Mouse (Mus musculus): ENCODE results near the gene Calr3. TPM values are rescaled to one million over a fixed set of nuclear protein-coding genes. Genes with fewer than 3 reads are reported as not detected.

The Calr3 gene
- polyA plus RNA-seq, 1 experiment from 2014 or later: 1.4 TPM

DNA sequence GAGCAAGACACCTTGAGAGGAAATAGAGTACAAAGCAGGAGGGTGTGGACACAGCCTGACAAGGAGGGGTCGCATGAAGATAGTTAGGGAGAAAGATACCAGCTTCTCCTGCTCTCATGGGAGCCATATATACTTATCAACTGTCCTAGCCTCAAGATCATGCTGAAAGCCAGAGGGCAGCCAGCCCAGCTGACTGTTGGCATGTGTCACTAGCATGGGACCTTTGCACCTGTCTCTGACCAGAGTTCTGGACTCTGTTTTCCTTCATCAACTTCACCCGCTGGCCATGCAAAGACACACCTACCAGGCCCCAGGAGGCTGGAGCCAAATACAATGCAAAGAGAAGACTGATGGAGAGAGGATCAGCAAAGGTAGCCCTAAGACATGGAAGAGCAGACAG lies 25.6 kb upstream of the Calr3 start:
- Histone ChIP-seq H3K9ac (no peak overlapping the region), H3K27ac (no peak overlapping the region), H3K4me1 (peaks cover 6% of the 10 kb centered on the region; the same call in 1 of the 2 replicates), H3K36me3 (peaks cover 90% of the 10 kb centered on the region), H3K4me2 (replicated peaks) (no peak overlapping the region), H3K4me3 (no peak overlapping the region), H3K9me3 (no peaks in the 10 kb centered on the region), H3K27me3 (no peaks in the 10 kb centered on the region)
- 93% methylated on average over 2 of the region's 2 CpGs for WGBS
- no peak for ATAC-seq (ENCODE audit: insufficient number of reproducible peaks, insufficient read depth, low FRiP score, low TSS enrichment)

DNA sequence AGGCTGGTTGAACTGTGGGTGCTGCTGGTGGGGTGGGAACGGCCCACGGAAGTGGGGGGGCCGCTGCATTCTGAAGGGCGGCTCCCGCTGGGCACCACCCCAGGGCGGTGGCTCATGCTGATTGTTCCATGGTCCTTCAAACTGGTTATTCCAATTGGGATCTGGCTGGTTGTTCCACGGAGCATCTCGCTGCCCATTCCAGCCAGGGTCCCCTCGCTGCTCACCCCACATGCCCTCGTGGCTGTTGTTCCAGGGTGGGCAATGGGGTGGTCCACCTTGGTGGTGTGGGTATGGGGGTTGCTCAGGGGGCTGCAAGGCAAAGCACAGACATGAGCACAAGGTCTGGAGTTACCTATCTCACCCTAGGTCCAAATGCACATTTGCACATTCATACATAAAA lies 20.5 kb upstream of the Calr3 start:
- H3K4me1 ChIP-seq: no peaks in the 10 kb centered on the region
- no peak overlapping the region for H3K4me2 ChIP-seq (replicated peaks)
- no peak for ATAC-seq (ENCODE audit: insufficient number of reproducible peaks, insufficient read depth, low FRiP score, low TSS enrichment)
- no peaks in the 10 kb centered on the region for H3K27me3 ChIP-seq
- no peak overlapping the region for H3K4me3 ChIP-seq
- no peak overlapping the region for H3K27ac ChIP-seq
- 92% methylated on average over 10 of the region's 10 CpGs for WGBS
- peaks cover 100% of the 10 kb centered on the region for H3K36me3 ChIP-seq
- H3K9me3 ChIP-seq: no peaks in the 10 kb centered on the region
- H3K9ac ChIP-seq: no peak overlapping the region

DNA sequence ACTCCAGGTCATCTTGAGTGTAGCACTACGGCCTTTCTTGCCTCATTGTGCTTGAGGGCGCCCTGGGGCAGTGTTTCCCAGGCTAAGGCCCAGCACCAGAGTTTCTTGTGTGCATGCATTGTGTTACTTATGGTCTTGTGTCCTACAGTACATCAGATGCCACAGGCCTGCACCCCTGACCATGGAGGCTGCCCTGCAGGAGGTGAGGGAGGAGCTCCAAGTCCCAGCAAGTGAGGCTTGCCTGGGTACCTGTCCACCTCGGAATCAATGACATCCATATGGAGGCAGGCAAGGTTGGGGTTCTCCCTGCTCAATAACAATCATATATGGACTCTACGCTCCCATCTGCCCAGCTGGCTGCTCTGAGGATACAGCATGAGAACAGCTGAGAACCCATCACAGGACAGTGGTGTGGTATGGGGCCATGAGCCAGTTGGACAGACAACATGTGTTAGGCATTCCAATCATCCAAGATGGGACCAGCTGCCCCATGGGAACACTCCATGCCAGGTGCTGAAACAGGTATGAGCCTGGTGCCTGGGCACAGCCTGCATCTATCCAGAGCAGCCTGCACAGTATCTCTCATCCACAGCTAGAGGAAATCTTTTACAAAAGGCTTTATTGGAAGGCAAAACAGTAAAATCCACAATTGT lies 16.3 kb upstream of the Calr3 start:
- peaks cover 79% of the 10 kb centered on the region for H3K36me3 ChIP-seq

DNA sequence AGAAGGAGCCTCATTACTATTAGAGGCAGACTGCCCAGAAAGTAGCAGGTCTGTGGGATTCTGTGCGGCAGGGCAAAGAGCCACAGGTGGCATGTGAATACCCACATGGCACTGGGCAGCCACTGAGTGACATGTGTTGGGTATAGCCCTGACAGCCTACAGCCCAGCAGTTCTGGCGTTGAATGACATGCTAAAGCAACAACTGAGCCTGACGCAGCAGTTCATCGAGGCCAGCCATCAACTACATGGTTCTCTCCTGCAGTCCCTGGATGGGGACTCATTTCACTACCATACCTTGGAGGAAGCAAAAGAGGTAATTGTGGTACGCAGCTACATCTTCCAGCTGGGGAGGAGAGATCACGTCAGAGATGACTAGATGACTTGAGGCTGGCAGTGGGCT lies 14.8 kb upstream of the Calr3 start:
- H3K36me3 ChIP-seq: peaks cover 77% of the 10 kb centered on the region

More for the DNA sequence above, 16.3 kb upstream of the Calr3 start:
- Histone ChIP-seq H3K27me3 (no peaks in the 10 kb centered on the region), H3K4me2 (replicated peaks) (no peak overlapping the region), H3K4me3 (no peak overlapping the region), H3K4me1 (no peaks in the 10 kb centered on the region), H3K27ac (no peak overlapping the region), H3K9me3 (no peaks in the 10 kb centered on the region), H3K9ac (no peak overlapping the region)
- ATAC-seq (ENCODE audit: insufficient number of reproducible peaks, insufficient read depth, low FRiP score, low TSS enrichment): no peak
- 91% methylated on average over 4 of the region's 4 CpGs for WGBS

DNA sequence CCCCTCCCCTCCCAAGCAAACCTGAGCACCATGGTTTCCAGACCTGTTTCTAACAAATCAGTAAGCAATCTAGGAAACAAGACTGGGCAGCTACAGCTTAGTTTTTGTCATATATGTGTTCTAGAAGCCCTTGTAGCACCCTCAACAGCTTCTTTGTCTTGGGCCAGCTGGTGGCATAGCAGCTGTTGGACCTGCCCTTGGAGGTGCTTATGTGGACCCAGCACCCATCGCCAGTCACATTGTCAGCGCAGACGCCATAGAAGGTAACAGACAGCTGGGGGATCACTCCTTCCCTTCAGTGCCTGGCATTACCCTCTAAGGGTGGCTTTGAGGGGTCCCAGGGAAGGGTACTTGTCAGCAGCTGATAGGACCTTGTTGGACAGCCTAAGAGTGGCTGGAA lies 14.1 kb upstream of the Calr3 start:
- ATAC-seq (ENCODE audit: insufficient number of reproducible peaks, insufficient read depth, low FRiP score, low TSS enrichment): no peak
- Histone ChIP-seq H3K9ac (no peak overlapping the region), H3K4me2 (replicated peaks) (no peak overlapping the region), H3K9me3 (no peaks in the 10 kb centered on the region), H3K4me3 (no peak overlapping the region), H3K36me3 (peaks cover 77% of the 10 kb centered on the region), H3K27me3 (no peaks in the 10 kb centered on the region), H3K27ac (no peak overlapping the region), H3K4me1 (no peaks in the 10 kb centered on the region)
- 91% methylated on average over 3 of the region's 3 CpGs for WGBS

More for the DNA sequence above, 14.8 kb upstream of the Calr3 start:
- Histone ChIP-seq H3K4me2 (replicated peaks) (no peak overlapping the region), H3K9me3 (no peaks in the 10 kb centered on the region), H3K4me1 (no peaks in the 10 kb centered on the region), H3K4me3 (no peak overlapping the region), H3K9ac (no peak overlapping the region), H3K27ac (no peak overlapping the region), H3K27me3 (no peaks in the 10 kb centered on the region)
- no peak for ATAC-seq (ENCODE audit: insufficient number of reproducible peaks, insufficient read depth, low FRiP score, low TSS enrichment)
- WGBS: 82% methylated on average over 6 of the region's 6 CpGs

DNA sequence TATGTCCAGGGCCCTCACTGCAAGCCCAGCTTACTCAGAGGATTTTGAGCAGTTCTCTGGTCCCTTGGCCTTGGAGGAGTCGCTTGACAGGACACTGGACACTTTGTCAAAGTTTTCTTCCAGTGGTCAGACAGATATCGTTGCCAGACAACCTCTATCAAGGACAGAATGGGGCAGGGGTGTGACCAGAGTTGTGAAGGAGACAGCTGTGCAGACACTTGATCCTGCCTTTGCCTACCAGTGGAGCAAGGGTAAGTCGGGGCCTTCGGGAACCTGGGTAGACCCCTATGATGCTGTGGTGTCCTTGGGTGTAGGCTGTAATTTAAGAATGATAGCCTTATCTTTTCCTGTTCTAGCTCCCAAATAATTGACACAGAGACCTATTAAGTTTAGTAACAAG lies 11.6 kb upstream of the Calr3 start:
- Histone ChIP-seq H3K4me3 (no peak overlapping the region), H3K27me3 (no peaks in the 10 kb centered on the region), H3K4me1 (no peaks in the 10 kb centered on the region), H3K9me3 (no peaks in the 10 kb centered on the region), H3K4me2 (replicated peaks) (no peak overlapping the region), H3K36me3 (peaks cover 70% of the 10 kb centered on the region), H3K9ac (no peak overlapping the region), H3K27ac (no peak overlapping the region)
- no peak for ATAC-seq (ENCODE audit: insufficient number of reproducible peaks, insufficient read depth, low FRiP score, low TSS enrichment)
- WGBS: 88% methylated on average over 4 of the region's 4 CpGs

DNA sequence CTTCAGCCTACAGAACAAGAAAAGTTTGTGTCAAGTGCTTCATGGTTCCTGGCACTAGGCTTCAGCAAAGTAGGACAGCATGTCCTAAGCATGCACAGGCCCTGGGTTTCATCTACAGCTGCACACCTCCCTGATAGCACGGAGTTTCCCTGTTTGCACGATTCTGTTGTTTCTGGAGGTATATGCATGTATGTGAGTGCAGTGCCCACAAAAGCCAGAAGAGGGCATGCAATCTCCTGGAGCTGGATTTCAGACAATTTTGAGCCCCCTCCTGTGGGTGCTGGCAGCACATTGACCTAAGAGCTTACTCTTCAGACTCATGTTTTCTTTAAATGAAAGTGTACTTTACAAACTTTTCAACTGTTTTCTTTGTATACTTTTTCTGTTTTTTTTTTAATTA lies 10.2 kb upstream of the Calr3 start:
- H3K4me1 ChIP-seq: no peaks in the 10 kb centered on the region
- peaks cover 69% of the 10 kb centered on the region for H3K36me3 ChIP-seq
- 100% methylated on average over 2 of the region's 2 CpGs for WGBS
- H3K9ac ChIP-seq: no peak overlapping the region
- H3K27me3 ChIP-seq: no peaks in the 10 kb centered on the region
- no peak overlapping the region for H3K27ac ChIP-seq
- no peak overlapping the region for H3K4me2 ChIP-seq (replicated peaks)
- ATAC-seq (ENCODE audit: insufficient number of reproducible peaks, insufficient read depth, low FRiP score, low TSS enrichment): no peak
- H3K9me3 ChIP-seq: no peaks in the 10 kb centered on the region
- no peak overlapping the region for H3K4me3 ChIP-seq

DNA sequence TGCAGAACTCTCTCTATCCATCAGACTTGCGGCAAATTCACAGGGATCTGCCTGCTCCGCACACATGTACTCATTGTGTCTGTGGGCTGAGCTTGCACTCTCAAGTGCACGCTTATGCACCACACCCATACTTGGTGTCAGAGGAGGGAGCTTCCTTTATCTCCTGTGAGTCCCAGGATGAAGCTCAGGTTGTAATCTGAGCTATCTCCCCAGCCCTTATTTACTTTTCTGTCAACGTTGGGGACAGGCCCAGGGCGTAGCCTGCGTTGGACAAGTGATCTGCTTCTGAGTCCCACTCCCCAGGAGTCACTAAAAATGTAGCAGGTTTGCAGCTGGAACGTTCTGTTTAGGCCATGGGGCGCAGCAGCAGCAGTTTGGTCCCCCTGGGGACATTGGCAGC lies 7.8 kb upstream of the Calr3 start:
- H3K9ac ChIP-seq: no peak overlapping the region
- H3K4me2 ChIP-seq (replicated peaks): no peak overlapping the region
- no peak overlapping the region for H3K4me3 ChIP-seq
- no peaks in the 10 kb centered on the region for H3K9me3 ChIP-seq
- 86% methylated on average over 8 of the region's 8 CpGs for WGBS
- H3K4me1 ChIP-seq: no peaks in the 10 kb centered on the region
- ATAC-seq (ENCODE audit: insufficient number of reproducible peaks, insufficient read depth, low FRiP score, low TSS enrichment): no peak
- no peak overlapping the region for H3K27ac ChIP-seq
- H3K36me3 ChIP-seq: peaks cover 73% of the 10 kb centered on the region
- no peaks in the 10 kb centered on the region for H3K27me3 ChIP-seq

DNA sequence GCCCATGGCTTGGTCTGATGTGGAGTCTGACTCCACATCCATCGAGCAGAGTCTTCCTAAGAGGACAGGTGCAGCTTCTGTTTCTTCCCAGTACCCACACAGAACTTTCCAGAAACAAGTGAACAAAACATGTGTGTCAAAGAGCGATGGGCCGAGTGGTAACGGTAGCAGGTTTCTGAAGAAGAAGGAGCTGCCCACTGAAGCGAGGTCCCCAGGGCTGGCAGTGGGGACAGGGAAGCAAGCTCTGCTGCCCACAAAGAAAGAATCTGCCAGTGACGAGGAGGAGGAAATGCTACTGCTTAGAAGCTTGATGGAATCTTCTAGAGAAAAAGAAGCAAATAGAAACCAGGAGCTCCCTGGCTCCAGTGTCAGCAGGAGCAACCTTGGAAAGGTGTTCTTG lies 1.4 kb upstream of the Calr3 start:
- 91% methylated on average over 6 of the region's 6 CpGs for WGBS
- Histone ChIP-seq H3K4me2 (replicated peaks) (no peak overlapping the region), H3K9me3 (no peaks in the 10 kb centered on the region), H3K4me1 (no peaks in the 10 kb centered on the region), H3K4me3 (no peak overlapping the region), H3K9ac (no peak overlapping the region), H3K36me3 (peaks cover 26% of the 10 kb centered on the region), H3K27ac (no peak overlapping the region), H3K27me3 (no peaks in the 10 kb centered on the region)
- no peak for ATAC-seq (ENCODE audit: insufficient number of reproducible peaks, insufficient read depth, low FRiP score, low TSS enrichment)

DNA sequence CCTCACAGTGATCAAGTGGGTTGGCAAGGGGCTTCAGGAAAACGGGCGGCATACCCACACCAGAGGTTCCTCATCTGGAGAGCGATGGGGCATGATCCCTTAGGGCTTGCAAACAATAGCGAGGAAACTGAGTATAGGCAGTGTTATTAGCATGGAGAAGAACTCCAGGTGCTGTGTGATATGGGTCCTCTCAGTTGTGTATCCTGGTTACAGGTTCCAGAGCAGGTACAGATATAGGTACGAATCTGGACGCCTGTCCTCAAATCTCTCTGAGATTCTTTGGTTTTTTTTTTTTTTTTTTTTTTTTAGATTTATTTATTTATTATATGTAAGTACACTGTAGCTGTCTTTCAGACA lies 302 bp upstream of the Calr3 start:
- Histone ChIP-seq H3K4me3 (peak overlapping the region; percentile 46), H3K27me3 (no peaks in the 10 kb centered on the region), H3K4me1 (no peaks in the 10 kb centered on the region), H3K27ac (no peak overlapping the region), H3K9ac (peak overlapping the region; percentile 62), H3K36me3 (peaks cover 16% of the 10 kb centered on the region), H3K4me2 (replicated peaks) (peak overlapping the region; percentile 52), H3K9me3 (no peaks in the 10 kb centered on the region)
- no peak; the same call in 1 of the 2 replicates for ATAC-seq (ENCODE audit: insufficient number of reproducible peaks, insufficient read depth, low FRiP score, low TSS enrichment)
- WGBS: 41% methylated on average over 6 of the region's 6 CpGs

DNA sequence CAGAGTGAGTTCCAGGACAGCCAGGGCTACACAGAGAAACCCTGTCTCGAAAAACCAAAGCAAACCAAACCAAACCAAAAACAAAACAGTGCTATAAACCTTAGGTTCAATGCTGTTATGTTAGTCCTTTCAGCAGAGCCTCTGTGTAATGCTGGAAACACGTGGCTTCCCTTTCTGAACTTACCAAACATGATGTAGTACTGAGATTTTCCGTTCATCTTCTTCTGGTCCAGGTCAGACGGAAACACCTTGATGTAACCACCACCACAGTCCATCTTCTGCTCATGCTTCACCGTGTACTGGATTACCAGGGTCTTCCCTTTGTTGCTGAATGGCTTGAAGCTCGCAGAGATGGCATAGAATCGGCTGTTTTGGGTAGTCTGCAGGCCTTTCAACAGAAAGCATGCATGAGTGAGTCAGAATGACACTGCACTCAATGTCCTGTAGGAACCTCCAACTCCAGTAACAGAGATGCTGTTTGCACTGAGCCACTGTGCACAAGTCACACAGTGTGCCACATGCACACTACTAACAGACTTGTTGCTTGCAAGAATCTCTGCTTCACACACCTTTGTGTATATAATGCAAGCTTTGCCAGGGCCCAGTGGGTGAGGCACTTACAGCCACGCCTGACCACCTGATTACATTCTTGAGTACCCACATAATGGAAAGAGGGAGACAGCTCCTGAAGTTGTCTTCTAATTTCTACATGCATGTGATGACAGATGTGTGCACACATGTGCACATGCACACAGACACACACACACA lies 5.2 kb downstream of the Calr3 start:
- Histone ChIP-seq H3K36me3 (no peaks in the 10 kb centered on the region), H3K4me3 (no peak overlapping the region), H3K4me2 (replicated peaks) (no peak overlapping the region), H3K9me3 (no peaks in the 10 kb centered on the region), H3K27ac (no peak overlapping the region), H3K27me3 (no peaks in the 10 kb centered on the region), H3K9ac (no peak overlapping the region), H3K4me1 (no peaks in the 10 kb centered on the region)
- ATAC-seq (ENCODE audit: insufficient number of reproducible peaks, insufficient read depth, low FRiP score, low TSS enrichment): no peak
- 72% methylated on average over 8 of the region's 8 CpGs for WGBS

DNA sequence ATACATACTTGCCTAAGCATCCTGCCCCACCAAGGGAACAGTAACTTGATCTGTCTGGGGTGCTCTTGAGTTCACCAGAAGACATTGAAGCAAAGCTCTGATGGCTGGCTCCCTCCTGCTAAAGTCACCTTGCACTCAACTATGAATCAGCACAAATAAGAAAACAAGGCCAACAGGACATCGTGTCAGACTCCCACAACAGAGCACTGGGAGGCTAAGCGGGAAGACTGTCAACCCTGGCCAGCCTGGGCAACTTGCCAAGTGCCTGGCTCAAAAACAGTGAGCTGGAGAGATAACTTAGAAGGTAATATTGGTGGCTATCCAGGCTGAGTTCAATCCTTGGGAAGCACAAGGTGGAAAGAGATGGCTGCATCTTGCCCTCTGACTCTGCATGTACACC lies 8.7 kb downstream of the Calr3 start:
- 73% methylated on average over 2 of the region's 2 CpGs for WGBS
- H3K27ac ChIP-seq: no peak overlapping the region
- H3K4me2 ChIP-seq (replicated peaks): no peak overlapping the region
- no peaks in the 10 kb centered on the region for H3K9me3 ChIP-seq
- H3K27me3 ChIP-seq: no peaks in the 10 kb centered on the region
- H3K4me3 ChIP-seq: no peak overlapping the region
- no peak overlapping the region for H3K9ac ChIP-seq
- no peaks in the 10 kb centered on the region for H3K4me1 ChIP-seq
- no peaks in the 10 kb centered on the region for H3K36me3 ChIP-seq
- no peak for ATAC-seq (ENCODE audit: insufficient number of reproducible peaks, insufficient read depth, low FRiP score, low TSS enrichment)

Measured in embryonic facial prominence, embryonic 12.5 days (tissue).